Mouse (Mus musculus) heart, embryonic 14.5 days (tissue): ENCODE results near the gene Fasn. TPM values are rescaled to one million over a fixed set of nuclear protein-coding genes. Genes with fewer than 3 reads are reported as not detected.
"Not testable (repeated sequence)": the region's sequence is repeated elsewhere in the genome, so short reads cannot be mapped to it uniquely, and the experiment has no call there.

Experiments used
- ATAC-seq: fragments of 200-750 bp; cut with Nextera tagmentation; 2 replicates; pipeline ENCODE4 v1.8.0; 2017; ENCODE audit warnings: low read depth, moderate TSS enrichment; ENCODE audit not compliant: insufficient number of reproducible peaks, insufficient read depth, low FRiP score
- H3K27ac ChIP-seq, 2 experiments: fragments of 200-500 bp in 1 of 2; fragments of 300-500 bp in 1 of 2; sonication (generic) in 1 of 2; replicated peaks in 1 of 2; 2 replicates each; pipeline ENCODE4 v1.5.1; 2012 to 2014; ENCODE audit warnings: low read depth in 2 of 2, low read length in 2 of 2, control low read depth in 1 of 2, mild to moderate bottlenecking in 1 of 2, mixed read lengths in 1 of 2; ENCODE audit not compliant: control insufficient read depth in 1 of 2, insufficient read depth in 1 of 2
- H3K27me3 ChIP-seq: fragments of 300-500 bp; sonication (generic); 2 replicates; pipeline ENCODE4 v1.6.1; 2014; ENCODE audit warnings: mild to moderate bottlenecking, low read length, control low read depth; ENCODE audit not compliant: control insufficient read depth, insufficient read depth
- H3K36me3 ChIP-seq: fragments of 300-500 bp; sonication (generic); 2 replicates; pipeline ENCODE4 v1.6.1; 2014; ENCODE audit warnings: mild to moderate bottlenecking, control low read depth, low read length, mixed read lengths; ENCODE audit not compliant: control insufficient read depth, insufficient read depth
- H3K4me1 ChIP-seq, 2 experiments: fragments of 200-500 bp in 1 of 2; fragments of 300-500 bp in 1 of 2; sonication (generic) in 1 of 2; 2 replicates each; pipeline ENCODE4 v1.6.1; 2012 to 2014; ENCODE audit warnings: low read length in 2 of 2, control low read depth in 1 of 2, mixed read lengths in 1 of 2; ENCODE audit not compliant: control insufficient read depth in 2 of 2, insufficient read depth in 2 of 2
- H3K4me2 ChIP-seq: fragments of 300-500 bp; sonication (generic); 2 replicates; pipeline ENCODE4 v1.6.1; 2014; ENCODE audit warnings: mild to moderate bottlenecking, low read length
- H3K4me3 ChIP-seq, 2 experiments: fragments of 200-500 bp in 1 of 2; fragments of 300-500 bp in 1 of 2; sonication (generic) in 1 of 2; 2 replicates each; pipeline ENCODE4 v1.5.1; 2012 to 2014; ENCODE audit warnings: low read length in 2 of 2, mild to moderate bottlenecking in 2 of 2, control low read depth in 1 of 2, low read depth in 1 of 2, moderate library complexity in 1 of 2; ENCODE audit not compliant: control insufficient read depth in 1 of 2, insufficient read depth in 1 of 2
- H3K9ac ChIP-seq: fragments of 300-500 bp; sonication (generic); 2 replicates; pipeline ENCODE4 v1.6.1; 2014; ENCODE audit warnings: mild to moderate bottlenecking, low read length
- H3K9me3 ChIP-seq: fragments of 300-500 bp; sonication (generic); 2 replicates; pipeline ENCODE4 v1.6.1; 2016; ENCODE audit warnings: low read length, control low read depth; ENCODE audit not compliant: control insufficient read depth
- WGBS: fragments of 180-500 bp; shearing (Covaris S2); extraction: QIAGEN DNeasy Blood & Tissue Kit; methylation state at CpG from one replicate; pipeline ENCODE4 v1.1.7; 2014; 5-methylcytosine and 5-hydroxymethylcytosine counted together
- polyA plus RNA-seq: library from polyadenylated mRNA; unstranded; fragments of >200 nt; fragmentation: Nextera tagmentation; extraction: Ambion mirVana; gene quantifications from 2 replicates; pipeline ENCODE4 v1.2.1, GENCODE M21; 2014

Gene Fasn
- polyA plus RNA-seq, 1 experiment from 2014 or later, result 29.6 TPM

DNA sequence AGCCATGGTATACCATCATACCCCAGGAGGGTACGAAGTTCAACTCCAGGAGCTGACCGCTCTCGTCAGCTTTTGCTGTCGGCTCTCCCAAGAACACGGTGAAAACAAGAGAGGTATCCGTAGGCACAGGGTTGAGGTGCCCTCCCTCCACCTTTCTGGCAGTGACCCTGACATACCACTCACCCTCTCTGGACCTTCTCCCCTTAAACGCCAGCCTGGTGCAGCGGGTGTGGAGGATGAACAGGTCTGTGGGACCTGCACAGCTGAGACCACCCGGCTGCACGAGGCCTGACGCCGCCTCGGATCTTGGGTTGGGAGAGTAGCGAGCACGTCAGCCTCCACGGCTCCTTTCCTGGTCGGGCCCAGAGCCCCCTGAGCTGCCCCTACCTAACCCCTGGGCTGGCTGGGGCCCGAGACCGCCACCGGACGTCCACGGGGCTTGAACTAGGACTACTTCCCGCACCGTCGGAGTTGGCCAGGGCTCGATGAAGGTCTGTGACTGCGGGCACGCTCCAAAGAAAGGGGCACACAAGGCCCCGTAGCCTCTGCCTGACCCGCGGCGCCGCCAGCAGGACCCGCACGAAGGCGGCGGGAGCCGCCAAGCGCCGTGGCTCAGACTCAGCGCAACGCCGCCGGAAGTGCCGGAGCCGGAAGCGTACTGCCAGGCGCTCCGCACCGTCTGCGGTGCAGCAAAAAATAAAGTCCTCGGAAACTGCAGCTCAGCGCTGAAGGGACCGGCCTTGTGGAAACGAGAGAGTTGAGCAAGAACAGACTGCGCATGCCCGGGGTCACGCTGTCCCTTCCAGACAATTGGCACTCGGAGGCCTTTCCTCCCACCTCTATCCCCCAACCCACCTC lies 28.4 kb downstream of the Fasn start, which contains the start of gene Dus1l:
Dus1l (minus strand) TSS at position 648 of the 858 bp plus-strand sequence.
- H3K4me3 ChIP-seq, result peak within 1 kb of the TSS; percentile 78 to 83
- H3K27me3 ChIP-seq, result no peaks in the 10 kb centered on the region
- peak within 1 kb of the TSS; percentile 72 to 84 for H3K27ac ChIP-seq
- H3K4me2 ChIP-seq, result peak within 1 kb of the TSS; percentile 90
- no peaks in the 10 kb centered on the region for H3K9me3 ChIP-seq
- 2% methylated on average over 59 of the region's 59 CpGs for WGBS
- ATAC-seq, result peak; percentile 77
- H3K36me3 ChIP-seq, result peaks cover 37% of the 10 kb centered on the region
- H3K9ac ChIP-seq, result peak within 1 kb of the TSS; percentile 95
- H3K4me1 ChIP-seq, result peaks cover 11 to 16% of the 10 kb centered on the region in 2 experiments

- H3K27me3 ChIP-seq, result no peaks in the 10 kb centered on the region
- H3K9me3 ChIP-seq, result no peaks in the 10 kb centered on the region
- peaks cover 10% of the 10 kb centered on the region in 2 experiments for H3K4me1 ChIP-seq
- H3K4me2 ChIP-seq, result no peak overlapping the region
- 91% methylated on average over 9 of the region's 9 CpGs for WGBS
- no peak overlapping the region for H3K4me3 ChIP-seq
- H3K36me3 ChIP-seq, result peaks cover 68% of the 10 kb centered on the region
- ATAC-seq, result no peak
- no peak overlapping the region for H3K27ac ChIP-seq
- H3K9ac ChIP-seq, result no peak overlapping the region
These were observed 31.7 kb downstream of the Fasn start for GRCm38 (mm10) chr11:120792652-120793051.

- Histone ChIP-seq H3K4me1 (peaks cover 6 to 7% of the 10 kb centered on the region in 2 experiments), H3K36me3 (peaks cover 87% of the 10 kb centered on the region), H3K4me2 (no peak overlapping the region), H3K9ac (no peak overlapping the region), H3K9me3 (no peaks in the 10 kb centered on the region), H3K4me3 (no peak overlapping the region), H3K27ac (no peak overlapping the region), H3K27me3 (no peaks in the 10 kb centered on the region)
- WGBS, result 84% methylated on average over 3 of the region's 3 CpGs
- ATAC-seq, result no peak
These were observed 34.5 kb downstream of the Fasn start for GRCm38 (mm10) chr11:120789810-120790209.

- H3K36me3 ChIP-seq, result peaks cover 84% of the 10 kb centered on the region
- no peak for ATAC-seq
- H3K9me3 ChIP-seq, result no peaks in the 10 kb centered on the region
- no peak overlapping the region for H3K9ac ChIP-seq
- H3K4me2 ChIP-seq, result no peak overlapping the region
- peaks cover 6 to 8% of the 10 kb centered on the region in 2 experiments for H3K4me1 ChIP-seq
- no peak overlapping the region for H3K27ac ChIP-seq
- no peak overlapping the region for H3K4me3 ChIP-seq
- WGBS, result 86% methylated on average over 4 of the region's 4 CpGs
- H3K27me3 ChIP-seq, result no peaks in the 10 kb centered on the region
These were observed 35.0 kb downstream of the Fasn start for GRCm38 (mm10) chr11:120789355-120789754.

DNA sequence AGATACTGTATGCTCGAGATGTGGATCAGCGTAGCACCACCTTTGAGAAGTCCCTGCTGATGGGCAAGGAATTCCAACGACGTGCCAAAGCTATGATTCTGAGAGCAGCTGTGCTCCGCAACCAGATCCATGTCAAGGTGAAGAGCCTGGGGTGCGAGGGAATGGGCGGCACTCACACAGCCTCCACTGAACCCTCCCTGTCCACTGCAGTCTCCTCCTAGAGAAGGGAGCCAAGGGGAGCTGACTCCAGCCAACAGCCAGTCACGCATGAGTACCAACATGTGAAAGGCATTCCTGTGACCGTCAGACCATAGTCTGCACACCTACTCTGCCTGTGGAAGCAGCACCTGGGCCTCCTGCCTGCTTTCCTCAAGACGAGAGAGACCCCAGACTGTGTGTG lies 35.9 kb downstream of the Fasn start:
- not testable (repeated sequence) for H3K27ac ChIP-seq, H3K9me3 ChIP-seq, H3K4me1 ChIP-seq, H3K27me3 ChIP-seq, ATAC-seq, H3K4me3 ChIP-seq, H3K4me2 ChIP-seq, H3K9ac ChIP-seq
- peaks cover 75% of the 10 kb centered on the region for H3K36me3 ChIP-seq
- WGBS, result 84% methylated on average over 9 of the region's 10 CpGs

DNA sequence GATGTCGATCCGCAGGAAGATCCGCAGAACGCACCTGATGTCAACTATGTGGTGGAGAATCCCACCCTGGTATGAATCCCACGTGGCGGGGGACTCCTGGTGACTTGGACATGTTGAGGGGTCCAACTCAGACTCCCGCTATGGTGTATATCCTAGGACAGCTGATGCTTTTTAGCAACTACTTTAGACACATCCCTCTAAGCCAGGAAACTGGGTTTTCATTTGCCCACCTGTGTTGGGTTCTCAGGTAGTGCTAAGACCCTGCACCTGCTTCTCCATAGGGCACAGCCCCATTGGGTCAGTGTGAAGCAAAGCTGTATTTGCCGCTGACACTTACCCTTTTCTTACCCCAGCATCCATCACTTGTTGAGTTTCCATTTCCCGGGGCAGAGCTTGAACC lies 39.2 kb downstream of the Fasn start:
- WGBS, result 39% methylated on average over 9 of the region's 9 CpGs
- peaks cover 56% of the 10 kb centered on the region for H3K36me3 ChIP-seq
- peak overlapping the region; percentile 89 for H3K4me2 ChIP-seq
- H3K9me3 ChIP-seq, result no peaks in the 10 kb centered on the region
- peak overlapping the region; percentile 68 to 98 for H3K4me3 ChIP-seq
- H3K27ac ChIP-seq, result no peak overlapping the region; a peak in 1 of 4 replicates
- H3K9ac ChIP-seq, result peak overlapping the region; percentile 94
- peaks cover 11 to 12% of the 10 kb centered on the region in 2 experiments for H3K4me1 ChIP-seq
- ATAC-seq, result no peak
- no peaks in the 10 kb centered on the region for H3K27me3 ChIP-seq

GRCm38 (mm10) chr11:120784064-120784791 lies 40.1 kb downstream of the Fasn start, which contains the start of the genes Rfng and Gps1:
Gene Rfng (minus strand): TSS chr11:120784207.
Gene Gps1 (plus strand): TSS chr11:120784272.
- peak; percentile 80 for ATAC-seq
- Histone ChIP-seq H3K4me3 (peak within 1 kb of the TSS; percentile 81 to 98), H3K9me3 (no peaks in the 10 kb centered on the region), H3K27me3 (no peaks in the 10 kb centered on the region), H3K4me2 (peak within 1 kb of the TSS; percentile 89), H3K36me3 (peaks cover 48% of the 10 kb centered on the region), H3K27ac (peak within 1 kb of the TSS in 1 of 2 experiments; percentile 69; a peak in 2 of 4 replicates), H3K4me1 (peaks cover 11 to 12% of the 10 kb centered on the region in 2 experiments), H3K9ac (peak within 1 kb of the TSS; percentile 94)
- WGBS, result under 1% methylated on average over 87 of the region's 107 CpGs
